ENCODE assay signal across 9 mouse cellular contexts in the genomic region with DNA sequence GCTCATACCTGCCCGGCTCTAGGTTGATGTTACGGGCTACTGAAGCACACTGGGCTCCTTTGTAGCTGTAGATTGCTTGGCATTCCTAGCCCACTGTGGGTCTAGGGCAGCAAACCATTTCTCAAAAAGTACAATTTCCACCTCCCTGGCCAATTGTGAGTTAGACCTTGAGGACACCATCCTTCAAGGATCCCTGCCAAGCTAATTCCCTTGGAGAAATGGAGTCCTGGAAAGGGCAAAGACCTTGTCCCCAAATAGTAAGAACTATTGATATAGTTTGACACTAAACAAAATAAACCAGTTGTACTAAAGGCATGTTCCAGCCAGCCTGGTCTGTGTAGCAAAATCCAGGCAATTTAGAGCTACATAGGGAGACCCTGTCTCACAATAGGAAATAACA. TPM values are rescaled to one million over a fixed set of nuclear protein-coding genes. Genes with fewer than 3 reads are reported as not detected.
DNase-seq lines count a peak whose midpoint lies in the region; ATAC-seq and TF ChIP-seq lines count a peak whose summit lies in the region.
"Had no signal": no experiment of that assay in that cellular context is flagged by ENCODE, and none has a peak within 500 bp of the region (broad histone marks: within the 10 kb centered on the region; RNA-seq: fewer than 3 reads in every experiment).

No protein-coding gene starts in this region.

- TF ChIP-seq CTCF in heart, adult 2 months (IDR thresholded peaks at IDR 0.05), result no peak
- no peak for TF ChIP-seq CTCF in G1E (IDR thresholded peaks at IDR 0.05; ENCODE audit: low read depth, low read length)
- no peak for TF ChIP-seq CTCF in heart, postnatal 0 days (IDR thresholded peaks at IDR 0.05; ENCODE audit: low read depth)

- no peak for ATAC-seq in G1E (ENCODE audit: extremely low read depth, insufficient number of reproducible peaks, low FRiP score, poor library complexity, severe bottlenecking)
- no peak for ATAC-seq in heart, postnatal 0 days (ENCODE audit: insufficient read depth, low read depth)

- peak overlapping the region; percentile 73 for H3K4me2 ChIP-seq in heart, postnatal 0 days (ENCODE audit: low read depth, low read length)

- WGBS in heart, adult 2 months, result 55% methylated on average over 2 of the region's 2 CpGs
- 56% methylated on average over 2 of the region's 2 CpGs for WGBS in heart, postnatal 0 days
- WGBS in midbrain, embryonic 10.5 days, result 65% methylated on average over 2 of the region's 2 CpGs

- DNase-seq in heart, adult 2 months, result no peak
- no peak for DNase-seq in heart, adult 11 months
- no peak for DNase-seq in G1E (ENCODE audit: low spot score)
- no peak for DNase-seq in heart, postnatal 0 days (ENCODE audit: low spot score)
- no peak for DNase-seq in midbrain, embryonic 10.5 days (ENCODE audit: low spot score)
- no peak for DNase-seq in frontal cortex, postnatal 25 days (ENCODE audit: low spot score in 2 of 2)
- DNase-seq in layer of hippocampus, adult 11-12 months (ENCODE audit: low spot score), result no peak
- no peak for DNase-seq in spleen, postnatal 36 days (ENCODE audit: low spot score in 2 of 2)

- no peaks in the 10 kb centered on the region for H3K27me3 ChIP-seq in heart, adult 2 months (ENCODE audit: control insufficient read depth, insufficient read depth, low read length)
- no peaks in the 10 kb centered on the region for H3K27me3 ChIP-seq in G1E (ENCODE audit: insufficient read depth, low read length)
- H3K27me3 ChIP-seq in heart, postnatal 0 days (ENCODE audit: control insufficient read depth, insufficient read depth, low read length), result no peaks in the 10 kb centered on the region
- H3K27me3 ChIP-seq in midbrain, embryonic 10.5 days (ENCODE audit: low read depth, poor library complexity, severe bottlenecking), result peaks cover 12% of the 10 kb centered on the region; the same call in 1 of the 2 replicates

- H3K79me2 ChIP-seq in heart, adult 2 months (replicated peaks; ENCODE audit: control insufficient read depth, insufficient read depth, low read length), result no peaks in the 10 kb centered on the region

- peak overlapping the region; percentile 68 for H3K9ac ChIP-seq in heart, adult 2 months (ENCODE audit: low read depth, low read length)
- H3K9ac ChIP-seq in heart, postnatal 0 days (replicated peaks; ENCODE audit: low read depth, low read length), result peak overlapping the region; percentile 79

- intact Hi-C loops in heart, adult 2 months (cut with DNase I), result loop anchor here (1.0 to 2.0 kb wide), 2 partner anchors 11 to 82 kb away; no protein-coding TSS in a partner anchor

- TF ChIP-seq POLR2A in heart, adult 2 months (IDR thresholded peaks at IDR 0.05; ENCODE audit: insufficient read depth, low read depth, low read length), result no peak; the same call in 1 of the 2 replicates

- TF ChIP-seq EP300 in heart, adult 2 months (IDR thresholded peaks at IDR 0.05; ENCODE audit: insufficient read depth, low read depth, low read length), result no peak
- TF ChIP-seq EP300 in heart, postnatal 0 days (IDR thresholded peaks at IDR 0.05; ENCODE audit: low read depth), result no peak

- peak overlapping the region; percentile 90 for H3K27ac ChIP-seq in heart, adult 2 months
- peak overlapping the region; percentile 89 for H3K27ac ChIP-seq in heart, postnatal 0 days (ENCODE audit: low read depth)
- H3K27ac ChIP-seq in midbrain, embryonic 10.5 days (replicated peaks), result peak overlapping the region; percentile 90

- peak overlapping the region; percentile 63 for H3K4me3 ChIP-seq in heart, adult 2 months
- peak overlapping the region; percentile 100 for H3K4me3 ChIP-seq in G1E (ENCODE audit: low read depth, low read length)
- H3K4me3 ChIP-seq in heart, postnatal 0 days (ENCODE audit: low read depth, low read length), result peak overlapping the region; percentile 71
- H3K4me3 ChIP-seq in midbrain, embryonic 10.5 days, result peak overlapping the region; percentile 64

- peaks cover 12% of the 10 kb centered on the region for H3K4me1 ChIP-seq in heart, adult 2 months (ENCODE audit: control insufficient read depth, insufficient read depth, low read length)
- peaks cover 83% of the 10 kb centered on the region for H3K4me1 ChIP-seq in G1E (ENCODE audit: insufficient read depth, low read depth, low read length)
- peaks cover 22% of the 10 kb centered on the region for H3K4me1 ChIP-seq in heart, postnatal 0 days (ENCODE audit: control insufficient read depth, insufficient read depth)
- peaks cover 90% of the 10 kb centered on the region for H3K4me1 ChIP-seq in midbrain, embryonic 10.5 days

- no peaks in the 10 kb centered on the region for H3K9me3 ChIP-seq in G1E (replicated peaks)
- no peaks in the 10 kb centered on the region for H3K9me3 ChIP-seq in heart, postnatal 0 days (replicated peaks; ENCODE audit: control insufficient read depth, low read length)
- no peaks in the 10 kb centered on the region for H3K9me3 ChIP-seq in midbrain, embryonic 10.5 days (replicated peaks)

- H3K36me3 ChIP-seq in heart, adult 2 months (ENCODE audit: control insufficient read depth, insufficient read depth, low read length), result no peaks in the 10 kb centered on the region; the same call in 1 of the 2 replicates
- peaks cover 14% of the 10 kb centered on the region for H3K36me3 ChIP-seq in G1E (replicated peaks)
- no peaks in the 10 kb centered on the region for H3K36me3 ChIP-seq in heart, postnatal 0 days (replicated peaks; ENCODE audit: control insufficient read depth, insufficient read depth, low read length)
- H3K36me3 ChIP-seq in midbrain, embryonic 10.5 days, result 0 out of 2 replicates have a peak, but pooled peaks cover 4% of the 10 kb centered on the region

RNA-seq across cellular contexts. Expression of a gene that starts 2.3 kb away (rescaled TPM):
- total RNA-seq in heart, adult 2 months (2021), result 10 to 100 TPM; 56.5 to 59.8 TPM
- polyA plus RNA-seq in heart, adult 2 months (2012; rRNA removed), result 74.7 and 113 TPM in 2 replicates
- total RNA-seq in G1E (2014; fragmentation: Nextera tagmentation) (20.8 and 21.7 TPM in 2 replicates), G1E (2017) (33.2 and 41.4 TPM in 2 replicates)
- polyA plus RNA-seq in G1E (2012), result 110 TPM in 2 replicates
- 146 and 188 TPM in 2 replicates for total RNA-seq in heart, postnatal 0 days (2014; rRNA removed; ENCODE audit: low replicate concordance)
- polyA plus RNA-seq in heart, postnatal 0 days (2015; fragmentation: Nextera tagmentation; extraction: Ambion mirVana), result 46.7 and 59.3 TPM in 2 replicates
- polyA plus RNA-seq in midbrain, embryonic 10.5 days (2016; fragmentation: Nextera tagmentation; extraction: Ambion mirVana), result 70.2 and 86.2 TPM in 2 replicates

RNA-seq across cellular contexts. Expression of a gene that starts 15.6 kb away (rescaled TPM):
- total RNA-seq in heart, adult 2 months (2021), result 10 to 100 TPM; 12.1 to 18.0 TPM
- 12.0 and 13.2 TPM in 2 replicates for polyA plus RNA-seq in heart, adult 2 months (2012; rRNA removed)
- total RNA-seq in G1E (2014; fragmentation: Nextera tagmentation) (not detected in 2 replicates), G1E (2017) (0.16 TPM in 1 of 2 replicates, not detected in the other)
- polyA plus RNA-seq in G1E (2012), result not detected in 2 replicates
- total RNA-seq in heart, postnatal 0 days (2014; rRNA removed; ENCODE audit: low replicate concordance), result 13.4 and 29.9 TPM in 2 replicates
- 17.0 and 21.4 TPM in 2 replicates for polyA plus RNA-seq in heart, postnatal 0 days (2015; fragmentation: Nextera tagmentation; extraction: Ambion mirVana)
- polyA plus RNA-seq in midbrain, embryonic 10.5 days (2016; fragmentation: Nextera tagmentation; extraction: Ambion mirVana), result 4.2 and 4.6 TPM in 2 replicates
- total RNA-seq: CH12.LX had no signal

RNA-seq across cellular contexts. Expression of a gene that starts 51.5 kb away (rescaled TPM):
- 10 to 100 TPM; 14.8 to 18.2 TPM for total RNA-seq in heart, adult 2 months (2021)
- polyA plus RNA-seq in heart, adult 2 months (2012; rRNA removed), result 8.6 and 12.1 TPM in 2 replicates
- total RNA-seq in G1E (2014; fragmentation: Nextera tagmentation), result 24.2 and 24.3 TPM in 2 replicates
- 30.0 and 33.3 TPM in 2 replicates for total RNA-seq in G1E (2017)
- polyA plus RNA-seq in G1E (2012), result 2.1 and 2.6 TPM in 2 replicates
- total RNA-seq in heart, postnatal 0 days (2014; rRNA removed; ENCODE audit: low replicate concordance), result 6.5 and 11.7 TPM in 2 replicates
- polyA plus RNA-seq in heart, postnatal 0 days (2015; fragmentation: Nextera tagmentation; extraction: Ambion mirVana), result 30.9 and 31.6 TPM in 2 replicates
- 42.9 and 45.3 TPM in 2 replicates for polyA plus RNA-seq in midbrain, embryonic 10.5 days (2016; fragmentation: Nextera tagmentation; extraction: Ambion mirVana)
